Mouse (Mus musculus) heart, postnatal 0 days (tissue): ENCODE measurements around the gene Secisbp2. TPM values are rescaled to one million over a fixed set of nuclear protein-coding genes. Genes with fewer than 3 reads are reported as not detected.

Source experiments
- ATAC-seq: fragments of 200-750 bp; cut with Nextera tagmentation; 2 replicates; pipeline ENCODE4 v1.8.0; 2017; ENCODE audit warnings: low read depth, moderate number of reproducible peaks, moderate library complexity; ENCODE audit not compliant: insufficient read depth
- DNase-seq: peaks from one replicate; pipeline ENCODE4 v3.0.0-alpha.2; 2016; ENCODE audit warnings: low spot score
- H3K27ac ChIP-seq: fragments of 300-500 bp; sonication (generic); 2 replicates; pipeline ENCODE4 v1.5.1; 2014; ENCODE audit warnings: low read depth, mild to moderate bottlenecking
- H3K27me3 ChIP-seq: fragments of 300-500 bp; sonication (generic); 2 replicates; pipeline ENCODE4 v1.6.1; 2014; ENCODE audit warnings: low read length, mixed read lengths; ENCODE audit not compliant: control insufficient read depth, insufficient read depth
- H3K36me3 ChIP-seq: fragments of 300-500 bp; sonication (generic); replicated peaks from 2 replicates; pipeline ENCODE4 v1.6.1; 2014; ENCODE audit warnings: low read length, mixed read lengths; ENCODE audit not compliant: control insufficient read depth, insufficient read depth
- H3K4me1 ChIP-seq: fragments of 300-500 bp; sonication (generic); 2 replicates; pipeline ENCODE4 v1.6.1; 2014; ENCODE audit warnings: antibody characterized with exemption; ENCODE audit not compliant: control insufficient read depth, insufficient read depth
- H3K4me2 ChIP-seq: fragments of 300-500 bp; sonication (generic); 2 replicates; pipeline ENCODE4 v1.6.1; 2014; ENCODE audit warnings: low read depth, mild to moderate bottlenecking, low read length, moderate library complexity
- H3K4me3 ChIP-seq: fragments of 300-500 bp; sonication (generic); 2 replicates; pipeline ENCODE4 v1.5.1; 2014; ENCODE audit warnings: low read depth, low read length
- H3K9ac ChIP-seq: fragments of 300-500 bp; sonication (generic); replicated peaks from 2 replicates; pipeline ENCODE4 v1.6.1; 2014; ENCODE audit warnings: low read depth, low read length, mixed read lengths
- H3K9me3 ChIP-seq: fragments of 300-500 bp; sonication (generic); replicated peaks from 2 replicates; pipeline ENCODE4 v1.6.1; 2016; ENCODE audit warnings: low read length; ENCODE audit not compliant: control insufficient read depth
- CTCF ChIP-seq: IDR thresholded peaks from 2 replicates; pipeline ENCODE4 v1.5.1; 2016; ENCODE audit warnings: antibody characterized with exemption, control low read depth, low read depth
- EP300 ChIP-seq: IDR thresholded peaks from 2 replicates; pipeline ENCODE4 v1.6.1; 2016; ENCODE audit warnings: antibody characterized with exemption, low read depth
- WGBS: fragments of 180-500 bp; shearing (Covaris S2); extraction: QIAGEN DNeasy Blood & Tissue Kit; methylation state at CpG from one replicate; pipeline ENCODE4 v1.1.7; 2014; 5-methylcytosine and 5-hydroxymethylcytosine counted together
- polyA plus RNA-seq: library from polyadenylated mRNA; unstranded; fragments of >200 nt; fragmentation: Nextera tagmentation; extraction: Ambion mirVana; gene quantifications from 2 replicates; pipeline ENCODE4 v1.2.1, GENCODE M21; 2015
- total RNA-seq: library from RNA; depleted of rRNA; stranded (reverse); fragments of >200 nt; gene quantifications from 2 replicates; pipeline ENCODE4 v1.2.3, GENCODE M21; 2014; ENCODE audit warnings: low replicate concordance

The Secisbp2 gene
- total and polyA plus RNA-seq, 2 experiments from 2014 or later = 27.7 to 29.8 TPM

DNA sequence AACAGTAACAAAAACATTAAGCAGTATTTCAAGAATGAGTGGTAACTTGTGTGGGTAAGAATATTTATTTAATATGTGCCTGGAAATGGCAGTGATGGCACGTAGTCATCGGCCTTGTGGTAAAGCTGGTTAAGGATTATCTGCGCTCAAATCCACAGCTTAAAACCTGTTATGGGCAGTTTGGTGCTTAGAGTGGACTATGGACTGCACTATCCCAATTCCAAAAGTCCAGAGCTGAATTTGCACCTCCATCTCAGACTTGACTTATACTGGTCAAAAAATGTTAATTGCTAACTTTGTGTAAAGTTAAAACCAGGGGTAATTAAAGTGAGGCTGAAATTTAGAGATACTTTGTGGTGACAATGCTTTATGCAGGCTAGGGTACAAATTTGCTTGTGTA, 3.7 kb upstream of the Secisbp2 start:
- TF ChIP-seq EP300 (no peak), CTCF (no peak)
- WGBS = 90% methylated on average over 3 of the region's 3 CpGs
- Histone ChIP-seq H3K36me3 (peaks cover 8% of the 10 kb centered on the region), H3K4me2 (peak overlapping the region; percentile 62), H3K9me3 (no peaks in the 10 kb centered on the region), H3K27ac (no peak overlapping the region), H3K4me1 (peaks cover 31% of the 10 kb centered on the region), H3K4me3 (peak overlapping the region; percentile 63), H3K27me3 (no peaks in the 10 kb centered on the region), H3K9ac (peak overlapping the region; percentile 25; the same call in 1 of the 2 replicates)
- no peak for ATAC-seq
- DNase-seq = no peak

DNA sequence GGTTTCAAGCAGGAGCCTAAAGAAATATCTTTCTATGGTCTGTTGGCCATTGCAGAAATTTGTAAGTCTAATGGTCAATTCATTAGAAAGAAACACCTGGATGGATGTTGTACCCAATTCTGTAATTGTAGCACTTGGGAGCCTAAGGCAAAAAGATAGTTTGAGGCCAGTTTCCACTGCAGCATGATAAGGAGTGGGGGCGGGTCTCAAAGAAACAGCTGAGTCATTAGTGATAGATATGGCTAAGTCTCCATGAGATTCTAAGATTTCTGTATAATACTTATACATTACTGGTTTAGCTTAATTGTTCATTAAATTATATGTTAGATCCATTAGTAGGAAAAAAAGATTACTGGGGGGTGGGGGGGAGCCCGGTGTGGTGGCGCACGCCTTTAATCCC, 3.3 kb upstream of the Secisbp2 start:
- Histone ChIP-seq H3K36me3 (peaks cover 12% of the 10 kb centered on the region), H3K4me2 (no peak overlapping the region; the same call in 1 of the 2 replicates), H3K27ac (no peak overlapping the region), H3K27me3 (no peaks in the 10 kb centered on the region), H3K9me3 (no peaks in the 10 kb centered on the region), H3K9ac (no peak overlapping the region), H3K4me3 (no peak overlapping the region), H3K4me1 (peaks cover 31% of the 10 kb centered on the region)
- WGBS = 78% methylated on average over 4 of the region's 4 CpGs
- DNase-seq (no peak), ATAC-seq (no peak)
- TF ChIP-seq EP300 (no peak), CTCF (no peak)

DNA sequence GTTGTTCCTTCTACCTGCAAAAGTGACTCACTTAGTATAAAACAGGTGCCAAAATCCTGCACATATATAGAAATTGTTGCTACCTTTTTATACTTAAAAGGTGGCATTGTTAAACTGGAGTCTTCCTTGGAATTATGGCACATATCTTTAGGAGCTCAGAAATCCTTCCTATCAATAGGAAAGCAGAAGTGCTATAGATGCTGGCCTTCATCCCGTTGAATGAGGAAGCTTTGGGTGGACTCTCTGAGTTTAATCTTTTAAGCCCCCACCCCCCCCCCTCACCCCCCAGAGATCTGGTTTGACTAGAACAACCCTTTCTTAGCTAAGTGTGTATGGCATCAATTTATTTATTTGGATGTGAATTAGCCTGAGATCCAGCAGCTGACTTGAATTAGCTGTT, 1.8 kb upstream of the Secisbp2 start:
- Histone ChIP-seq H3K4me1 (peaks cover 31% of the 10 kb centered on the region), H3K9me3 (no peaks in the 10 kb centered on the region), H3K4me3 (no peak overlapping the region), H3K27ac (no peak overlapping the region), H3K9ac (no peak overlapping the region), H3K27me3 (no peaks in the 10 kb centered on the region), H3K36me3 (peaks cover 23% of the 10 kb centered on the region), H3K4me2 (no peak overlapping the region)
- DNase-seq (no peak), ATAC-seq (no peak)
- TF ChIP-seq EP300 = no peak
- no peak for TF ChIP-seq CTCF
- WGBS = 61% methylated on average over 1 of the region's 1 CpGs

DNA sequence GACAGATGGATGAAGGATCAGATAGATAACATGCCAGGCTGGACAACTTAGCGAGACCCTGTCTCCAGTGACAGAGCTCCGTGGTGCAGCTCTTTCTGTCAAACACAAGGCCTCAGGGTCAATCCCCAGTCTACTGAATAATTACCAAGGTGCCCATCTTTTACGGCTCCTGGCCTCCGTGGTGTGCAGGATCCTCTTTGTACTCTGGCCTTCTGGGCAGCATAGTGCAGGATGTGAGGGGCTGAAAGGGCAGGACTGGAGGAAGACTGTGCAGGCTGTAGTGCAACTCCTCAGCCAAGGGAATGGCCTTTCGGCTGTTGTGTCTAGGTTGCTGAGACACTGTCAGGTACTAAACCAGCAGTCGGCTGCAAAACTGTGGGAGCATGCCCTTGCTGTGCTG, 1.7 kb downstream of the Secisbp2 start:
- Histone ChIP-seq H3K27ac (no peak overlapping the region), H3K27me3 (no peaks in the 10 kb centered on the region), H3K4me2 (no peak overlapping the region), H3K36me3 (peaks cover 57% of the 10 kb centered on the region), H3K9me3 (no peaks in the 10 kb centered on the region), H3K4me3 (no peak overlapping the region), H3K9ac (no peak overlapping the region), H3K4me1 (peaks cover 14% of the 10 kb centered on the region)
- DNase-seq (no peak), ATAC-seq (no peak)
- no peak for TF ChIP-seq EP300
- no peak for TF ChIP-seq CTCF
- 91% methylated on average over 6 of the region's 6 CpGs for WGBS

DNA sequence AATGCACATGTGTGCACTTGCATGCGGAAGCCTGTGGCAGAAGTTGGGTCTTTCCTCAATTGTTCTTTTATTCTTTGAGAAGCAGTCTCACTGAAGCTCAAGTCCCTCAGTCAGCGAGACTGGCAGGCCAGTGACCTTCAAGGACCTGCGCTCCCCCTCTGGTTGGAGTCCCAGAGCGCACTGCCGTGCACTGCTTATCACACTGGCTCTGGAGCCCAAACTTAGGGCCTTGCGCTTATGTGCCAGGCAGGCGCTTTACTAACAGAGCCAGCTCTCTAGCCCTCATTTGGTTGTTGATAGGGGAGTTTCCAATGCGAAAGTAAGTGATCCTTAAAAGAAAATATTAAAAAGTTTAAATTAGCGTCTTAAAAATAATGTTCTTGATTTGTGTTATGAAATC, 2.5 kb downstream of the Secisbp2 start:
- peak; percentile 36; the same call in 1 of the 2 replicates for ATAC-seq
- 58% methylated on average over 9 of the region's 9 CpGs for WGBS
- peaks cover 10% of the 10 kb centered on the region for H3K4me1 ChIP-seq
- no peaks in the 10 kb centered on the region for H3K9me3 ChIP-seq
- TF ChIP-seq EP300 (no peak), CTCF (no peak)
- H3K27me3 ChIP-seq = no peaks in the 10 kb centered on the region
- peak overlapping the region; percentile 21; the same call in 1 of the 2 replicates for H3K27ac ChIP-seq
- H3K9ac ChIP-seq = no peak overlapping the region
- no peak overlapping the region for H3K4me3 ChIP-seq
- peaks cover 65% of the 10 kb centered on the region for H3K36me3 ChIP-seq
- no peak overlapping the region for H3K4me2 ChIP-seq
- DNase-seq = peak; percentile 50

DNA sequence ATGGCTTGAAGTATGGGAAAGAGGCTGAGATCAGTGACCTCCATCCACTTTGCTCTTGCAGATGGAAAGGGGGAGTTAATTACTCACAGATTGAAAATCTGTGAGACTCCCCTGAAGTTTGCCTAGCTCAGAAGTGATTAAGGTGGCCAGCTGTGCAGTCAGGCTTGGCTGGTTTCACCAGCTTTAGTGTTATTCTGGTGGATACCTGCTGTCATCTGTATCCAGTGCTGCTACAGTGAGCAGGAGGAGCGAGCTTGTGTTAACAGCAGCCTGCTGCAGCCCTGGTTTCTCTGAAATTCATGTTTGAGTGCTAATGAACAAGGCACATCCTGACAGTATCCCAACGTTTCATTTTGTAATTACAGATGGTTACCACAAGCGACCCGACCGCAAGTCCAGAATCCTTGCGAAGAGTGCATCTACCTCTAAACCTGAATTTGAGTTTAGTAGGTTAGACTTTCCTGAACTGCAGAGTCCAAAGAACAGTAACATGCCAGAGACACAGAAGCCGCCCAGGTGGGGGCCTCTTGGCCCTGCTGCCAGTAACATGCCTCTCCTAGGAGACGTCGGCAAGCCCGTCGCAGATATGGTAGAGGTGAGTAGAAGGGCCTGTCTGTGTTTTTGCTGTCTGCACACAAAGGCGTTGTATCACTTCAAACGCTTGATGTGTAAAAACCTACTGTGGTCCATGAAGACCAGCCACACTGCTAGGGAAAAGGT, 5.2 kb downstream of the Secisbp2 start:
- peaks cover 88% of the 10 kb centered on the region for H3K36me3 ChIP-seq
- WGBS = 85% methylated on average over 13 of the region's 13 CpGs
- TF ChIP-seq CTCF = no peak
- TF ChIP-seq EP300 = no peak
- DNase-seq (no peak), ATAC-seq (no peak)
- H3K27me3 ChIP-seq = no peaks in the 10 kb centered on the region
- H3K9ac ChIP-seq = no peak overlapping the region
- H3K27ac ChIP-seq = no peak overlapping the region
- no peak overlapping the region for H3K4me2 ChIP-seq
- no peak overlapping the region for H3K4me3 ChIP-seq
- H3K9me3 ChIP-seq = no peaks in the 10 kb centered on the region
- H3K4me1 ChIP-seq = peaks cover 4% of the 10 kb centered on the region; the same call in 1 of the 2 replicates
